ENCODE assay signal across 12 mouse cellular contexts in genomic region chr19:41109496-41109895, GRCm38 (mm10). TPM values are rescaled to one million over a fixed set of nuclear protein-coding genes. Genes with fewer than 3 reads are reported as not detected.
A peak's percentile ranks its signal among the peaks of the same experiment; 100 is the strongest.
DNase-seq lines count a peak whose midpoint lies in the region; ATAC-seq lines count a peak whose summit lies in the region.
"Had no signal": no experiment of that assay in that cellular context is flagged by ENCODE, and none has a peak within 500 bp of the region (broad histone marks: within the 10 kb centered on the region; RNA-seq: fewer than 3 reads in every experiment).

No protein-coding gene starts in this region.

- no peaks in the 10 kb centered on the region for H3K9me3 ChIP-seq in hindbrain, embryonic 15.5 days
- no peaks in the 10 kb centered on the region for H3K9me3 ChIP-seq in hindbrain, embryonic 10.5 days
- no peaks in the 10 kb centered on the region for H3K9me3 ChIP-seq in forebrain, embryonic 11.5 days (ENCODE audit: control insufficient read depth, low read length)
- no peaks in the 10 kb centered on the region for H3K9me3 ChIP-seq in midbrain, embryonic 12.5 days
- H3K9me3 ChIP-seq: heart, embryonic 13.5 days had no signal

- no peak overlapping the region for H3K4me3 ChIP-seq in hindbrain, embryonic 15.5 days
- no peak overlapping the region for H3K4me3 ChIP-seq in hindbrain, embryonic 10.5 days
- no peak overlapping the region for H3K4me3 ChIP-seq in forebrain, embryonic 11.5 days (ENCODE audit: low read depth, low read length)
- no peak overlapping the region for H3K4me3 ChIP-seq in midbrain, embryonic 12.5 days
- H3K4me3 ChIP-seq: heart, embryonic 13.5 days had no signal

- no peak overlapping the region for H3K27ac ChIP-seq in hindbrain, embryonic 15.5 days (replicated peaks)
- no peak overlapping the region for H3K27ac ChIP-seq in hindbrain, embryonic 10.5 days
- no peak overlapping the region for H3K27ac ChIP-seq in forebrain, embryonic 11.5 days (ENCODE audit: low read depth, low read length)
- no peak overlapping the region for H3K27ac ChIP-seq in midbrain, embryonic 12.5 days (replicated peaks)
- H3K27ac ChIP-seq: heart, embryonic 13.5 days had no signal

- no peak overlapping the region for H3K9ac ChIP-seq in hindbrain, embryonic 15.5 days
- H3K9ac ChIP-seq in forebrain, embryonic 11.5 days (ENCODE audit: low read length), result no peak overlapping the region
- no peak overlapping the region for H3K9ac ChIP-seq in midbrain, embryonic 12.5 days (replicated peaks)
- H3K9ac ChIP-seq: heart, embryonic 13.5 days had no signal

- no peak for DNase-seq in hindbrain, embryonic 10.5 days (ENCODE audit: low spot score)
- peak; percentile 30 for DNase-seq in adrenal gland, postnatal 25 days
- peak; percentile 71 for DNase-seq in forebrain, embryonic 11.5 days (ENCODE audit: low spot score)
- DNase-seq in natural killer cell, adult 2 months (ENCODE audit: low spot score in 2 of 2), result no peak
- no peak for DNase-seq in liver
- DNase-seq: thymus, postnatal 25 days had no signal

- H3K27me3 ChIP-seq in hindbrain, embryonic 15.5 days, result peaks cover 8% of the 10 kb centered on the region; the same call in 1 of the 2 replicates
- peaks cover 10% of the 10 kb centered on the region; the same call in 1 of the 2 replicates for H3K27me3 ChIP-seq in hindbrain, embryonic 10.5 days (ENCODE audit: insufficient read depth, poor library complexity, severe bottlenecking)
- peaks cover 13% of the 10 kb centered on the region for H3K27me3 ChIP-seq in forebrain, embryonic 11.5 days (ENCODE audit: control insufficient read depth, insufficient read depth, low read length)
- H3K27me3 ChIP-seq in midbrain, embryonic 12.5 days, result peaks cover 84% of the 10 kb centered on the region

- H3K4me2 ChIP-seq in hindbrain, embryonic 15.5 days, result 0 out of 2 replicates have a peak overlapping the region, but pooled peaks have one; percentile 9
- H3K4me2 ChIP-seq in forebrain, embryonic 11.5 days (ENCODE audit: low read depth, low read length, severe bottlenecking), result no peak overlapping the region
- H3K4me2 ChIP-seq in midbrain, embryonic 12.5 days (replicated peaks), result 0 out of 2 replicates have a peak overlapping the region, but pooled peaks have one; percentile 13
- H3K4me2 ChIP-seq: heart, embryonic 13.5 days; liver, embryonic 11.5 days had no signal

- ATAC-seq in hindbrain, embryonic 15.5 days (ENCODE audit: low FRiP score, low read depth), result peak; percentile 65
- peak; percentile 51; the same call in 1 of the 2 replicates for ATAC-seq in forebrain, embryonic 11.5 days (replicated peaks; ENCODE audit: low FRiP score)
- ATAC-seq in midbrain, embryonic 12.5 days (ENCODE audit: low FRiP score, low read depth), result peak; percentile 41; the same call in 1 of the 2 replicates
- ATAC-seq: intestine, postnatal 0 days had no signal

- WGBS in hindbrain, embryonic 15.5 days, result 22% methylated on average over 8 of the region's 8 CpGs
- 65% methylated on average over 8 of the region's 8 CpGs for WGBS in hindbrain, embryonic 10.5 days
- 30% methylated on average over 8 of the region's 8 CpGs for WGBS in forebrain, embryonic 11.5 days
- 33% methylated on average over 8 of the region's 8 CpGs for WGBS in midbrain, embryonic 12.5 days

- no peaks in the 10 kb centered on the region for H3K36me3 ChIP-seq in hindbrain, embryonic 15.5 days
- H3K36me3 ChIP-seq in hindbrain, embryonic 10.5 days, result no peaks in the 10 kb centered on the region
- no peaks in the 10 kb centered on the region for H3K36me3 ChIP-seq in forebrain, embryonic 11.5 days (ENCODE audit: control insufficient read depth, insufficient read depth, low read length)
- no peaks in the 10 kb centered on the region for H3K36me3 ChIP-seq in midbrain, embryonic 12.5 days
- H3K36me3 ChIP-seq: heart, embryonic 13.5 days had no signal

- peaks cover 38% of the 10 kb centered on the region for H3K4me1 ChIP-seq in hindbrain, embryonic 15.5 days (replicated peaks)
- peaks cover 48% of the 10 kb centered on the region for H3K4me1 ChIP-seq in hindbrain, embryonic 10.5 days (replicated peaks)
- H3K4me1 ChIP-seq in forebrain, embryonic 11.5 days (replicated peaks; ENCODE audit: control insufficient read depth, insufficient read depth, low read length), result peaks cover 3% of the 10 kb centered on the region; the same call in 1 of the 2 replicates
- H3K4me1 ChIP-seq in midbrain, embryonic 12.5 days, result peaks cover 40% of the 10 kb centered on the region
- H3K4me1 ChIP-seq: heart, embryonic 13.5 days had no signal

RNA-seq across cellular contexts. Expression of gene Opalin, which starts 32.6 kb away (rescaled TPM):
- not detected in 2 replicates for polyA plus RNA-seq in hindbrain, embryonic 15.5 days (2015; fragmentation: Nextera tagmentation; extraction: Ambion mirVana)
- polyA plus RNA-seq in hindbrain, embryonic 10.5 days (2016; fragmentation: Nextera tagmentation; extraction: Ambion mirVana), result not detected in 2 replicates
- total RNA-seq in adrenal gland, postnatal 25 days (2021), result not detected in 2 replicates
- not detected in 2 replicates for polyA plus RNA-seq in forebrain, embryonic 11.5 days (2014; fragmentation: Nextera tagmentation; extraction: Ambion mirVana)
- polyA plus RNA-seq in midbrain, embryonic 12.5 days (2016; fragmentation: Nextera tagmentation; extraction: Ambion mirVana), result not detected in 2 replicates
- polyA plus RNA-seq: intestine, postnatal 0 days; liver, embryonic 11.5 days; small intestine, adult 2 months had no signal

Comparison
In these comparisons a context has a peak if more than half of its experiments do, and no peak if none do; other contexts are left out.
1. DNase-seq: peak in adrenal gland, postnatal 25 days (single experiment) and forebrain, embryonic 11.5 days (single experiment); none in hindbrain, embryonic 10.5 days (single experiment), natural killer cell, adult 2 months (0 of 2) and liver (single experiment).
2. Peak in every context shown above with its lines, with median percentiles within 50 percentile points of each other: ATAC-seq.